Mouse (Mus musculus) cerebellum, adult 9-10 months (tissue): ENCODE data around the gene Sparc.

ENCODE experiments used
- DNase-seq: peaks from one replicate; pipeline ENCODE4 v3.0.0; 2022

Sparc gene

GRCm38 (mm10) chr11:55404659-55405457, 18.1 kb downstream of the Sparc start:
- DNase-seq = no peak

- no peak for DNase-seq
Measured at GRCm38 (mm10) chr11:55400863-55401262, 22.1 kb downstream of the Sparc start.

- DNase-seq = no peak
Measured at GRCm38 (mm10) chr11:55398371-55398770, 24.6 kb downstream of the Sparc start.

- no peak for DNase-seq
Measured at GRCm38 (mm10) chr11:55397441-55397840, 25.5 kb downstream of the Sparc start.

GRCm38 (mm10) chr11:55397036-55397435, 25.9 kb downstream of the Sparc start:
- DNase-seq = no peak

GRCm38 (mm10) chr11:55395073-55395642, 27.8 kb downstream of the Sparc start:
- DNase-seq = no peak

GRCm38 (mm10) chr11:55394592-55394991, 28.4 kb downstream of the Sparc start:
- no peak for DNase-seq

GRCm38 (mm10) chr11:55392474-55392873, 30.5 kb downstream of the Sparc start:
- DNase-seq = no peak

GRCm38 (mm10) chr11:55389778-55390177, 33.2 kb downstream of the Sparc start:
- peak; percentile 69 for DNase-seq

GRCm38 (mm10) chr11:55387576-55387975, 35.4 kb downstream of the Sparc start:
- DNase-seq = no peak

- DNase-seq = peak; percentile 94
Measured at GRCm38 (mm10) chr11:55386424-55387063, 36.4 kb downstream of the Sparc start.

- DNase-seq = no peak
Measured at GRCm38 (mm10) chr11:55383463-55384045, 39.4 kb downstream of the Sparc start.

GRCm38 (mm10) chr11:55380908-55381307, 42.1 kb downstream of the Sparc start:
- DNase-seq = peak; percentile 36

GRCm38 (mm10) chr11:55378371-55378770, 44.6 kb downstream of the Sparc start:
- DNase-seq = peak; percentile 40

- DNase-seq = no peak
Measured at GRCm38 (mm10) chr11:55373838-55374237, 49.1 kb downstream of the Sparc start.

- no peak for DNase-seq
Measured at GRCm38 (mm10) chr11:55373373-55373772, 49.6 kb downstream of the Sparc start.

GRCm38 (mm10) chr11:55372001-55372400, 51.0 kb downstream of the Sparc start:
- no peak for DNase-seq

GRCm38 (mm10) chr11:55369093-55369471, 53.9 kb downstream of the Sparc start:
- no peak for DNase-seq

- no peak for DNase-seq
Measured at GRCm38 (mm10) chr11:55368388-55369092, 54.4 kb downstream of the Sparc start.

- DNase-seq = no peak
Measured at GRCm38 (mm10) chr11:55367783-55368182, 55.2 kb downstream of the Sparc start.

- DNase-seq = no peak
Measured at GRCm38 (mm10) chr11:55365840-55366239, 57.1 kb downstream of the Sparc start.

- no peak for DNase-seq
Measured at GRCm38 (mm10) chr11:55365242-55365641, 57.7 kb downstream of the Sparc start.

GRCm38 (mm10) chr11:55364662-55365061, 58.3 kb downstream of the Sparc start:
- DNase-seq = no peak
